In genomic region chr12:108005488-108005800, GRCm38 (mm10) we compare ENCODE assay signal across 10 mouse cellular contexts. TPM values are rescaled to one million over a fixed set of nuclear protein-coding genes. Genes with fewer than 3 reads are reported as not detected.
DNase-seq lines count a peak whose midpoint lies in the region; ATAC-seq and TF ChIP-seq lines count a peak whose summit lies in the region.
"Had no signal": no experiment of that assay in that cellular context is flagged by ENCODE, and none has a peak within 500 bp of the region (broad histone marks: within the 10 kb centered on the region; RNA-seq: fewer than 3 reads in every experiment).

No protein-coding gene starts in this region.

- TF ChIP-seq CTCF in liver, postnatal 0 days (IDR thresholded peaks at IDR 0.05; ENCODE audit: low read depth): no peak
- TF ChIP-seq CTCF in hindbrain, postnatal 0 days (IDR thresholded peaks at IDR 0.05; ENCODE audit: low read depth): no peak
- TF ChIP-seq CTCF in cerebellum, adult 2 months (IDR thresholded peaks at IDR 0.05; ENCODE audit: borderline replicate concordance, insufficient read depth, low read depth, low read length): no peak

- no peak for DNase-seq in liver, embryonic 11.5 days (ENCODE audit: low spot score)
- DNase-seq in liver, postnatal 0 days: no peak
- no peak for DNase-seq in hindbrain, postnatal 0 days (ENCODE audit: low spot score)
- DNase-seq in frontal cortex, postnatal 10 days (ENCODE audit: low spot score in 2 of 2): no peak
- DNase-seq in cerebellum, adult 2 months: no peak
- no peak for DNase-seq in adrenal gland, postnatal 36 days
- DNase-seq: cerebellum, postnatal 14 days; kidney, adult 11 months had no signal

- no peak for ATAC-seq in liver, embryonic 11.5 days (replicated peaks; ENCODE audit: low FRiP score)
- ATAC-seq in liver, postnatal 0 days: no peak
- peak; percentile 16; the same call in 1 of the 2 replicates for ATAC-seq in embryonic facial prominence, embryonic 15.5 days (ENCODE audit: insufficient number of reproducible peaks, low FRiP score, low TSS enrichment, low read depth)
- ATAC-seq in hindbrain, postnatal 0 days: no peak
- no peak for ATAC-seq in neural tube, embryonic 12.5 days (ENCODE audit: low FRiP score, low read depth)

- no peaks in the 10 kb centered on the region for H3K9me3 ChIP-seq in liver, embryonic 11.5 days (ENCODE audit: control insufficient read depth, low read length)
- H3K9me3 ChIP-seq in liver, postnatal 0 days (ENCODE audit: low read length): no peaks in the 10 kb centered on the region
- H3K9me3 ChIP-seq in embryonic facial prominence, embryonic 15.5 days (replicated peaks): no peaks in the 10 kb centered on the region
- H3K9me3 ChIP-seq in hindbrain, postnatal 0 days (ENCODE audit: low read length): no peaks in the 10 kb centered on the region
- H3K9me3 ChIP-seq in neural tube, embryonic 12.5 days: no peaks in the 10 kb centered on the region

- H3K9ac ChIP-seq in liver, embryonic 11.5 days (ENCODE audit: low read depth, low read length): no peak overlapping the region
- no peak overlapping the region for H3K9ac ChIP-seq in liver, postnatal 0 days (replicated peaks)
- H3K9ac ChIP-seq in embryonic facial prominence, embryonic 15.5 days: no peak overlapping the region; the same call in 1 of the 2 replicates
- no peak overlapping the region for H3K9ac ChIP-seq in hindbrain, postnatal 0 days (replicated peaks; ENCODE audit: low read length)
- H3K9ac ChIP-seq in neural tube, embryonic 12.5 days: peak overlapping the region; percentile 49; the same call in 1 of the 2 replicates

- peaks cover 71% of the 10 kb centered on the region for H3K27me3 ChIP-seq in liver, embryonic 11.5 days (replicated peaks; ENCODE audit: control insufficient read depth, insufficient read depth, low read length)
- peaks cover 69% of the 10 kb centered on the region for H3K27me3 ChIP-seq in liver, postnatal 0 days (ENCODE audit: insufficient read depth, low read length)
- H3K27me3 ChIP-seq in embryonic facial prominence, embryonic 15.5 days: 0 out of 2 replicates have a peak, but pooled peaks cover 3% of the 10 kb centered on the region
- peaks cover 5% of the 10 kb centered on the region for H3K27me3 ChIP-seq in hindbrain, postnatal 0 days (ENCODE audit: insufficient read depth, low read length)
- peaks cover 15% of the 10 kb centered on the region for H3K27me3 ChIP-seq in neural tube, embryonic 12.5 days (replicated peaks)
- H3K27me3 ChIP-seq in cerebellum, adult 2 months (ENCODE audit: control insufficient read depth, insufficient read depth, low read length): peaks cover 21% of the 10 kb centered on the region; the same call in 1 of the 2 replicates

- TF ChIP-seq EP300 in liver, postnatal 0 days (IDR thresholded peaks at IDR 0.05; ENCODE audit: low read depth): no peak

- 5% methylated on average over 14 of the region's 14 CpGs for WGBS in liver, embryonic 11.5 days
- 9% methylated on average over 14 of the region's 14 CpGs for WGBS in liver, postnatal 0 days (ENCODE audit: insufficient replicate concordance)
- 7% methylated on average over 14 of the region's 14 CpGs for WGBS in embryonic facial prominence, embryonic 15.5 days
- 10% methylated on average over 14 of the region's 14 CpGs for WGBS in hindbrain, postnatal 0 days
- 6% methylated on average over 14 of the region's 14 CpGs for WGBS in neural tube, embryonic 12.5 days
- WGBS in cerebellum, adult 2 months: 22% methylated on average over 14 of the region's 14 CpGs

- H3K4me3 ChIP-seq in liver, embryonic 11.5 days (ENCODE audit: low read depth, low read length): peak overlapping the region; percentile 36; the same call in 1 of the 2 replicates
- H3K4me3 ChIP-seq in liver, postnatal 0 days (ENCODE audit: low read depth, low read length): no peak overlapping the region
- H3K4me3 ChIP-seq in embryonic facial prominence, embryonic 15.5 days (replicated peaks): peak overlapping the region; percentile 84
- peak overlapping the region; percentile 61; the same call in 1 of the 2 replicates for H3K4me3 ChIP-seq in hindbrain, postnatal 0 days (ENCODE audit: low read length)
- peak overlapping the region; percentile 31; the same call in 1 of the 2 replicates for H3K4me3 ChIP-seq in neural tube, embryonic 12.5 days
- no peak overlapping the region for H3K4me3 ChIP-seq in cerebellum, adult 2 months (replicated peaks; ENCODE audit: insufficient read depth, low read depth, low read length)

- no peak overlapping the region for H3K27ac ChIP-seq in liver, embryonic 11.5 days (ENCODE audit: low read depth, low read length)
- no peak overlapping the region for H3K27ac ChIP-seq in liver, postnatal 0 days (ENCODE audit: low read depth)
- peak overlapping the region; percentile 99 for H3K27ac ChIP-seq in embryonic facial prominence, embryonic 15.5 days (replicated peaks)
- H3K27ac ChIP-seq in hindbrain, postnatal 0 days: no peak overlapping the region
- H3K27ac ChIP-seq in neural tube, embryonic 12.5 days: no peak overlapping the region
- no peak overlapping the region for H3K27ac ChIP-seq in cerebellum, adult 2 months (ENCODE audit: insufficient read depth, low read length)

- H3K4me1 ChIP-seq in liver, embryonic 11.5 days (replicated peaks; ENCODE audit: control insufficient read depth, insufficient read depth, low read length): peaks cover 2% of the 10 kb centered on the region; the same call in 1 of the 2 replicates
- peaks cover 5% of the 10 kb centered on the region; the same call in 1 of the 2 replicates for H3K4me1 ChIP-seq in liver, postnatal 0 days (ENCODE audit: insufficient read depth)
- peaks cover 30% of the 10 kb centered on the region for H3K4me1 ChIP-seq in embryonic facial prominence, embryonic 15.5 days
- H3K4me1 ChIP-seq in hindbrain, postnatal 0 days (ENCODE audit: insufficient read depth, low read length): peaks cover 10% of the 10 kb centered on the region
- H3K4me1 ChIP-seq in neural tube, embryonic 12.5 days: peaks cover 23% of the 10 kb centered on the region
- H3K4me1 ChIP-seq in cerebellum, adult 2 months (ENCODE audit: control insufficient read depth, insufficient read depth, low read length): no peaks in the 10 kb centered on the region

- TF ChIP-seq POLR2A in cerebellum, adult 2 months (IDR thresholded peaks at IDR 0.05; ENCODE audit: borderline replicate concordance, insufficient read depth, low read length): no peak

- H3K36me3 ChIP-seq in liver, embryonic 11.5 days (ENCODE audit: control insufficient read depth, insufficient read depth, low read length): no peaks in the 10 kb centered on the region
- H3K36me3 ChIP-seq in liver, postnatal 0 days (replicated peaks; ENCODE audit: insufficient read depth, low read length): no peaks in the 10 kb centered on the region
- no peaks in the 10 kb centered on the region for H3K36me3 ChIP-seq in embryonic facial prominence, embryonic 15.5 days
- H3K36me3 ChIP-seq in hindbrain, postnatal 0 days (ENCODE audit: insufficient read depth, low read length): no peaks in the 10 kb centered on the region
- no peaks in the 10 kb centered on the region for H3K36me3 ChIP-seq in neural tube, embryonic 12.5 days

- peak overlapping the region; percentile 77 for H3K4me2 ChIP-seq in liver, embryonic 11.5 days
- no peak overlapping the region for H3K4me2 ChIP-seq in liver, postnatal 0 days (ENCODE audit: low read depth, low read length)
- H3K4me2 ChIP-seq in embryonic facial prominence, embryonic 15.5 days (replicated peaks): peak overlapping the region; percentile 92
- H3K4me2 ChIP-seq in hindbrain, postnatal 0 days (ENCODE audit: low read depth, low read length): peak overlapping the region; percentile 93
- peak overlapping the region; percentile 81 for H3K4me2 ChIP-seq in neural tube, embryonic 12.5 days (replicated peaks)

RNA-seq across cellular contexts. Expression of gene Bcl11b, which starts 2.0 kb away (rescaled TPM):
- 0.53 and 0.90 TPM in 2 replicates for polyA plus RNA-seq in liver, embryonic 11.5 days (2014; fragmentation: Nextera tagmentation; extraction: Ambion mirVana)
- 0.02 TPM in 1 of 2 replicates, not detected in the other for polyA plus RNA-seq in liver, postnatal 0 days (2015; fragmentation: Nextera tagmentation; extraction: Ambion mirVana)
- 27.0 and 28.8 TPM in 2 replicates for polyA plus RNA-seq in embryonic facial prominence, embryonic 15.5 days (2015; fragmentation: Nextera tagmentation; extraction: Ambion mirVana)
- 30.0 and 31.6 TPM in 2 replicates for total RNA-seq in hindbrain, postnatal 0 days (2014; rRNA removed)
- 9.8 and 12.0 TPM in 2 replicates for polyA plus RNA-seq in hindbrain, postnatal 0 days (2015; fragmentation: Nextera tagmentation; extraction: Ambion mirVana)
- polyA plus RNA-seq in neural tube, embryonic 12.5 days (2016; fragmentation: Nextera tagmentation; extraction: Ambion mirVana): 25.9 and 27.1 TPM in 2 replicates
- polyA plus RNA-seq in cerebellum, adult 2 months (2012; rRNA removed): 1.9 and 2.5 TPM in 2 replicates
- under 1 TPM; 0.07 to 0.50 TPM for total RNA-seq in adrenal gland, postnatal 36 days (2021)

Comparison
In these comparisons a context has a peak if more than half of its experiments do, and no peak if none do; other contexts are left out.
1. H3K4me3 ChIP-seq: peak in liver, embryonic 11.5 days (single experiment), embryonic facial prominence, embryonic 15.5 days (single experiment), hindbrain, postnatal 0 days (single experiment) and neural tube, embryonic 12.5 days (single experiment); none in liver, postnatal 0 days (single experiment) and cerebellum, adult 2 months (single experiment).